Mouse (Mus musculus) heart, postnatal 25 days (tissue): ENCODE data around the gene Stxbp3. TPM values are rescaled to one million over a fixed set of nuclear protein-coding genes. Genes with fewer than 3 reads are reported as not detected.
"Not testable (repeated sequence)": the region's sequence is repeated elsewhere in the genome, so short reads cannot be mapped to it uniquely, and the experiment has no call there.

Source experiments
- DNase-seq: peaks from one replicate; pipeline ENCODE4 v3.0.0; 2022; ENCODE audit warnings: low spot score
- intact Hi-C: fragments of 180-260 bp; cut with DNase I; formaldehyde crosslinking; loops from one replicate; pipeline ENCODE4 v1.15.1; 2025
- total RNA-seq, 2 experiments: library from RNA; stranded (reverse); gene quantifications; 2 replicates each; pipeline ENCODE4 v1.2.3; 2021

The Stxbp3 gene
- total RNA-seq = 10 to 100 TPM; 23.4 to 23.9 TPM

GRCm38 (mm10) chr3:108840000-108840715, at the start of gene Stxbp3:
Stxbp3 (minus strand) TSS chr3:108840526.
- peak; percentile 96 for DNase-seq
- intact Hi-C loops = loop anchor here (2.0 to 5.0 kb wide), 2 partner anchors 69 to 222 kb away; no protein-coding TSS in a partner anchor

- intact Hi-C loops = no loop called here
- no peak for DNase-seq
Measured at GRCm38 (mm10) chr3:108889908-108890307, 49.6 kb upstream of the Stxbp3 start, which contains the start of gene Fndc7. Fndc7 (minus strand) TSS chr3:108890008.

GRCm38 (mm10) chr3:108887618-108887975, 47.3 kb upstream of the Stxbp3 start:
- intact Hi-C loops = no loop called here
- DNase-seq = no peak

- DNase-seq = no peak
- intact Hi-C loops = no loop called here
Measured at GRCm38 (mm10) chr3:108886934-108887617, 46.8 kb upstream of the Stxbp3 start.

GRCm38 (mm10) chr3:108885686-108886530, 45.6 kb upstream of the Stxbp3 start:
- DNase-seq = peak; percentile 14

GRCm38 (mm10) chr3:108884706-108885289, 44.5 kb upstream of the Stxbp3 start:
- no peak for DNase-seq
- intact Hi-C loops = no loop called here

More at GRCm38 (mm10) chr3:108885686-108886530, 45.6 kb upstream of the Stxbp3 start:
- intact Hi-C loops = no loop called here

- intact Hi-C loops = no loop called here
Measured at GRCm38 (mm10) chr3:108883067-108883466, 42.7 kb upstream of the Stxbp3 start.

GRCm38 (mm10) chr3:108881873-108882272, 41.5 kb upstream of the Stxbp3 start:
- DNase-seq, intact Hi-C loops: not testable (repeated sequence)

More at GRCm38 (mm10) chr3:108883067-108883466, 42.7 kb upstream of the Stxbp3 start:
- no peak for DNase-seq

GRCm38 (mm10) chr3:108880544-108881507, 40.5 kb upstream of the Stxbp3 start:
- intact Hi-C loops = no loop called here
- DNase-seq = no peak

- intact Hi-C loops = no loop called here
- no peak for DNase-seq
Measured at GRCm38 (mm10) chr3:108879836-108880435, 39.6 kb upstream of the Stxbp3 start.

- intact Hi-C loops = no loop called here
- DNase-seq = no peak
Measured at GRCm38 (mm10) chr3:108879129-108879528, 38.8 kb upstream of the Stxbp3 start.

GRCm38 (mm10) chr3:108870631-108871030, 30.3 kb upstream of the Stxbp3 start:
- DNase-seq = no peak
- intact Hi-C loops = no loop called here

- no peak for DNase-seq
Measured at GRCm38 (mm10) chr3:108867449-108867848, 27.1 kb upstream of the Stxbp3 start.

GRCm38 (mm10) chr3:108865676-108866075, 25.4 kb upstream of the Stxbp3 start:
- DNase-seq = no peak
- intact Hi-C loops = no loop called here

More at GRCm38 (mm10) chr3:108867449-108867848, 27.1 kb upstream of the Stxbp3 start:
- intact Hi-C loops = no loop called here

- intact Hi-C loops = no loop called here
- no peak for DNase-seq
Measured at GRCm38 (mm10) chr3:108865129-108865528, 24.8 kb upstream of the Stxbp3 start.

GRCm38 (mm10) chr3:108863091-108863490, 22.8 kb upstream of the Stxbp3 start:
- intact Hi-C loops = no loop called here
- no peak for DNase-seq

GRCm38 (mm10) chr3:108862282-108862681, 22.0 kb upstream of the Stxbp3 start:
- DNase-seq, intact Hi-C loops: not testable (repeated sequence)

- DNase-seq = no peak
- intact Hi-C loops = no loop called here
Measured at GRCm38 (mm10) chr3:108860786-108861185, 20.5 kb upstream of the Stxbp3 start.
